In the genomic region with DNA sequence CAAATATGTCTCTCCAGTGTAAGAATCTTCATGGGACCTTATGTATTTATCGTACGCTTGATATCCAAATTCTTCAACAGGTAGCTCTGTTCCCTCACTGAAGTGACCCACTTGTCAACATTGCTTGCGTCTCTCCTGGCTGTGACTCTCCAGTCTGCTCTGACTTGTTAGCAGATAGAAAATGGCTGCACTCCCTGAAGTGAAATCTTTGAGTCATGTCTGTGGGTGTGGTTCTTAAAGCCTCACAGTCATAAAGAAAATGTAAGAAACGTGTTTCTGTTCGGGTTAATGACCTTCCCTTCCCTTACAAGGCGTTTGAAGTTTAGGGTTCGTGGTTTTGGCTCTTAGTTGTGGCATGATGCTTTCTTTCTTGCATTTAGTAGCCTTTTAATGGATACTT, we compare ENCODE assay signal across 20 mouse cellular contexts. TPM values are rescaled to one million over a fixed set of nuclear protein-coding genes. Genes with fewer than 3 reads are reported as not detected.
DNase-seq lines count a peak whose midpoint lies in the region; ATAC-seq lines count a peak whose summit lies in the region.
"Had no signal": no experiment of that assay in that cellular context is flagged by ENCODE, and none has a peak within 500 bp of the region (broad histone marks: within the 10 kb centered on the region; RNA-seq: fewer than 3 reads in every experiment).

No protein-coding gene starts in this region.

- no peak overlapping the region for H3K9ac ChIP-seq in hindbrain, embryonic 13.5 days
- H3K9ac ChIP-seq: limb, embryonic 15.5 days; stomach, embryonic 15.5 days had no signal

- H3K27ac ChIP-seq in hindbrain, embryonic 13.5 days = no peak overlapping the region
- H3K27ac ChIP-seq: kidney, postnatal 0 days; limb, embryonic 15.5 days; macrophage; stomach, embryonic 15.5 days had no signal

- peak; percentile 49 for ATAC-seq in megakaryocyte, adult 5-6 weeks (ENCODE audit: poor library complexity, severe bottlenecking)
- no peak for ATAC-seq in hindbrain, embryonic 13.5 days (ENCODE audit: low FRiP score)

- peaks cover 34% of the 10 kb centered on the region for H3K4me1 ChIP-seq in hindbrain, embryonic 13.5 days (replicated peaks)

- no peaks in the 10 kb centered on the region for H3K9me3 ChIP-seq in hindbrain, embryonic 13.5 days
- H3K9me3 ChIP-seq: limb, embryonic 15.5 days; stomach, embryonic 15.5 days had no signal

- intact Hi-C loops in left cerebral cortex, postnatal 4 days (cut with DNase I) = no loop called here

- DNase-seq in 3T3-L1 (ENCODE audit: low read depth, low spot score) = peak; percentile 54
- peak; percentile 71 for DNase-seq in CD4-positive helper T cell, adult 2 months (ENCODE audit: low read depth, low spot score)
- peak; percentile 40 for DNase-seq in c-Kit-positive CD71-positive TER-119-positive erythroid progenitor cells, embryonic 14.5 days (ENCODE audit: low spot score)
- no peak for DNase-seq in left cerebral cortex, postnatal 4 days
- no peak for DNase-seq in embryo, embryonic 10.5 days (ENCODE audit: low spot score)
- DNase-seq in spleen, adult 12 weeks (ENCODE audit: low spot score) = no peak
- DNase-seq: adrenal gland, postnatal 10 days; cerebellum, adult 9-11 months; embryo, embryonic 11 days; gastrocnemius, postnatal 10 days; thymus, postnatal 25 days had no signal

- 93% methylated on average over 7 of the region's 7 CpGs for WGBS in hindbrain, embryonic 13.5 days

- H3K36me3 ChIP-seq in hindbrain, embryonic 13.5 days = no peaks in the 10 kb centered on the region
- H3K36me3 ChIP-seq: limb, embryonic 15.5 days; stomach, embryonic 15.5 days had no signal

- H3K27me3 ChIP-seq in hindbrain, embryonic 13.5 days = no peaks in the 10 kb centered on the region
- H3K27me3 ChIP-seq: limb, embryonic 15.5 days; stomach, embryonic 15.5 days had no signal

- H3K4me2 ChIP-seq in hindbrain, embryonic 13.5 days = no peak overlapping the region
- H3K4me2 ChIP-seq: limb, embryonic 15.5 days; stomach, embryonic 15.5 days had no signal

- H3K4me3 ChIP-seq in hindbrain, embryonic 13.5 days = no peak overlapping the region
- H3K4me3 ChIP-seq: limb, embryonic 15.5 days; stomach, embryonic 15.5 days had no signal

RNA-seq across cellular contexts. Expression of gene Selenoi, which starts 8.2 kb away (rescaled TPM):
- total RNA-seq in megakaryocyte, adult 5-6 weeks (2015) = 16.1 and 17.2 TPM in 2 replicates
- total RNA-seq in megakaryocyte, adult 5-6 weeks (2017) = 29.2 and 37.1 TPM in 2 replicates
- total RNA-seq in left cerebral cortex, postnatal 4 days (2021) = 10 to 100 TPM; 67.2 to 78.6 TPM
- polyA plus RNA-seq in hindbrain, embryonic 13.5 days (2015; fragmentation: Nextera tagmentation; extraction: Ambion mirVana) = 24.9 and 25.2 TPM in 2 replicates

RNA-seq across cellular contexts. Expression of gene Adgrf3, which starts 35.0 kb away (rescaled TPM):
- total RNA-seq in megakaryocyte, adult 5-6 weeks (2015) = not detected in 2 replicates
- not detected in 2 replicates for total RNA-seq in megakaryocyte, adult 5-6 weeks (2017)
- not detected for total RNA-seq in left cerebral cortex, postnatal 4 days (2021)
- not detected in 2 replicates for polyA plus RNA-seq in hindbrain, embryonic 13.5 days (2015; fragmentation: Nextera tagmentation; extraction: Ambion mirVana)
- total RNA-seq: gastrocnemius, postnatal 10 days; left cerebral cortex, postnatal 10 days had no signal
- polyA plus RNA-seq: macrophage; neural tube, embryonic 14.5 days had no signal

RNA-seq across cellular contexts. Expression of gene Drc1, which starts 40.6 kb away (rescaled TPM):
- 0.11 TPM in 1 of 2 replicates, not detected in the other for total RNA-seq in megakaryocyte, adult 5-6 weeks (2015)
- total RNA-seq in megakaryocyte, adult 5-6 weeks (2017) = 0.28 TPM in 1 of 2 replicates, not detected in the other
- total RNA-seq in left cerebral cortex, postnatal 4 days (2021) = 10 to 100 TPM; 12.6 to 14.6 TPM
- 3.4 and 4.4 TPM in 2 replicates for polyA plus RNA-seq in hindbrain, embryonic 13.5 days (2015; fragmentation: Nextera tagmentation; extraction: Ambion mirVana)
- total RNA-seq: heart, postnatal 25 days had no signal
- polyA plus RNA-seq: macrophage had no signal

Comparison
In these comparisons a context has a peak if more than half of its experiments do, and no peak if none do; other contexts are left out.
1. DNase-seq: peak in 3T3-L1 (single experiment), CD4-positive helper T cell, adult 2 months (single experiment) and c-Kit-positive CD71-positive TER-119-positive erythroid progenitor cells, embryonic 14.5 days (single experiment); none in left cerebral cortex, postnatal 4 days (single experiment), embryo, embryonic 10.5 days (single experiment) and spleen, adult 12 weeks (single experiment).
2. RNA of gene Drc1, which starts 40.6 kb away (total RNA-seq): 12.6 to 14.6 TPM in left cerebral cortex, postnatal 4 days; 0.11 to 0.28 TPM in megakaryocyte, adult 5-6 weeks; every median in the first group is over 10 times any median in the second.